Mouse (Mus musculus) hindbrain, embryonic 14.5 days (tissue): ENCODE measurements around the gene Noct. TPM values are rescaled to one million over a fixed set of nuclear protein-coding genes. Genes with fewer than 3 reads are reported as not detected.

Source experiments
- ATAC-seq: fragments of 200-750 bp; cut with Nextera tagmentation; 2 replicates; pipeline ENCODE4 v1.8.0; 2017; ENCODE audit warnings: moderate number of reproducible peaks, mild to moderate bottlenecking, moderate TSS enrichment, moderate library complexity; ENCODE audit not compliant: low FRiP score
- DNase-seq: peaks from one replicate; pipeline ENCODE4 v3.0.0-alpha.2; 2015; ENCODE audit warnings: low spot score
- H3K27ac ChIP-seq: fragments of 300-500 bp; sonication (generic); 2 replicates; pipeline ENCODE4 v1.5.1; 2014; ENCODE audit warnings: mild to moderate bottlenecking, moderate library complexity
- H3K27me3 ChIP-seq: fragments of 300-500 bp; sonication (generic); 2 replicates; pipeline ENCODE4 v1.6.1; 2014; ENCODE audit warnings: mild to moderate bottlenecking, low read length, mixed read lengths; ENCODE audit not compliant: control insufficient read depth, insufficient read depth
- H3K36me3 ChIP-seq: fragments of 300-500 bp; sonication (generic); replicated peaks from 2 replicates; pipeline ENCODE4 v1.6.1; 2014; ENCODE audit not compliant: control insufficient read depth, insufficient read depth
- H3K4me1 ChIP-seq: fragments of 300-500 bp; sonication (generic); replicated peaks from 2 replicates; pipeline ENCODE4 v1.6.1; 2014; ENCODE audit warnings: antibody characterized with exemption, low read length, mixed read lengths; ENCODE audit not compliant: control insufficient read depth, insufficient read depth
- H3K4me2 ChIP-seq: fragments of 300-500 bp; sonication (generic); replicated peaks from 2 replicates; pipeline ENCODE4 v1.6.1; 2014; ENCODE audit warnings: mild to moderate bottlenecking, moderate library complexity
- H3K4me3 ChIP-seq: fragments of 300-500 bp; sonication (generic); replicated peaks from 2 replicates; pipeline ENCODE4 v1.5.1; 2014; ENCODE audit warnings: mild to moderate bottlenecking, low read length
- H3K9ac ChIP-seq: fragments of 300-500 bp; sonication (generic); 2 replicates; pipeline ENCODE4 v1.6.1; 2014
- H3K9me3 ChIP-seq: fragments of 300-500 bp; sonication (generic); 2 replicates; pipeline ENCODE4 v1.6.1; 2016; ENCODE audit warnings: low read length; ENCODE audit not compliant: control insufficient read depth
- WGBS: fragments of 180-500 bp; shearing (Covaris S2); extraction: QIAGEN DNeasy Blood & Tissue Kit; methylation state at CpG from one replicate; pipeline ENCODE4 v1.1.7; 2014; 5-methylcytosine and 5-hydroxymethylcytosine counted together
- polyA plus RNA-seq: library from polyadenylated mRNA; unstranded; fragments of >200 nt; fragmentation: Nextera tagmentation; extraction: Ambion mirVana; gene quantifications from 2 replicates; pipeline ENCODE4 v1.2.1, GENCODE M21; 2014

Gene Noct
- polyA plus RNA-seq, 1 experiment from 2014 or later: 39.4 TPM

DNA sequence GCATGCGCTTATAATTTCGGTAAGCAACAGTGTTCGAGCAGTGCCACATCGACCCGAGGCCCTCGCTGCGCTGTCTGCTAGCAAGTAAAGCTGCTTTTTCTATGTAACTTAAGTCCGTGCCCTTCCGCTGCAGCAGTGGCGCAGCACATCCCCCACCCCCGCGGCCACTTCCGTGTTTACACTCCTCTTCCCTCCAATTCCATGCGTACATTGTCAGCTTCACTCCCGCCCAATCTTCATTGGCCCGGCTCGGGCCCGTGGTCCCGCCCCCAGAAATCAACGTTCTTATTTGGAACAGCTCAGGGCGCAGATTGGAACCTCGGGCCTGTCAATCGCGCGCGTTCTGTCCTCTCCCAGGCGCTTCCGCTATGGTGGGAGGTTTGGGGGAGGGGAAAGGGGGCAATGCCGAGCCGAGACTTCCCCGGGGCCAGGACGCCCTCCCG is 51.7 kb downstream of the Noct start:
- H3K4me2 ChIP-seq: peak overlapping the region; percentile 79
- WGBS: under 1% methylated on average over 33 of the region's 33 CpGs
- peak overlapping the region; percentile 82 for H3K4me3 ChIP-seq
- H3K4me1 ChIP-seq: peaks cover 15% of the 10 kb centered on the region
- peak overlapping the region; percentile 93 for H3K27ac ChIP-seq
- ATAC-seq (peak; percentile 98), DNase-seq (peak; percentile 97)
- H3K27me3 ChIP-seq: no peaks in the 10 kb centered on the region
- peak overlapping the region; percentile 82 for H3K9ac ChIP-seq
- H3K9me3 ChIP-seq: no peaks in the 10 kb centered on the region
- no peaks in the 10 kb centered on the region for H3K36me3 ChIP-seq

DNA sequence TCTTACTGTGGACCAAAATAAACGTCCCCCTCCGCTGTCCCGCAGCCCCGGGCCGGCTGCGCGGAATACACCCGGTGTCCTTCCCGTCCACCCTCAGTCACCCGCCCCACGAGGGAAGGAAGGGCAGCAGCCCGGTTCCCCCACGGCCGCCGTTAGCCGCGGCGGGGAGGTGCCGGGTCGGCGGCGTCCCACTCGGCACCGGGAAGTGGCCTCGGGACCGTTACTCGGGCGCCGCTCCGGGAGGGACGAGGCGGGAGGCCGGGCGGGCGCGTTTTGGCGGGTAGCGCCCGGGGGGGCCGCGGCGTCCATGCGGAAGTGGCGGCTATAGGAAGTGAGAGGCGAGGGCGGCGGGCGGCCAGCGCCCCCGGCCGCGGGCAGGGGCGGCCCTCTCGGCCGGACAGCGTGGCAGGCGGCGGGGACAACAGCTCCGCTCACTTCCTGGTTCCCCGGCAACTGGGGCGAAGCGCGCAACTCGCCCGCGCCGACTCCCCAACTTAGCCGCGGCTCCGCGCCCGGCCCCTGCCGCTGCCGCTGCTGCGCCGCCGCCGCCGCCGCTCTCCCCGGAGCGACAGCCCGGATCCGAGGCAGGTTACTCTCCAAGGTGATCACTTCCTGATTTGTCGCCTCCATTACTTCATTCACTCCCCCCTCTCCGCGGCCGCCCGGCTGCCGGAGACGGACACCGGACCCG is 52.3 kb downstream of the Noct start:
- peaks cover 15% of the 10 kb centered on the region for H3K4me1 ChIP-seq
- peak overlapping the region; percentile 79 for H3K4me2 ChIP-seq
- H3K4me3 ChIP-seq: peak overlapping the region; percentile 82
- peak; percentile 14 for ATAC-seq
- no peaks in the 10 kb centered on the region for H3K27me3 ChIP-seq
- under 1% methylated on average over 82 of the region's 93 CpGs for WGBS
- H3K27ac ChIP-seq: peak overlapping the region; percentile 93
- H3K36me3 ChIP-seq: no peaks in the 10 kb centered on the region
- no peaks in the 10 kb centered on the region for H3K9me3 ChIP-seq
- peak; percentile 39 for DNase-seq
- peak overlapping the region; percentile 82 for H3K9ac ChIP-seq

DNA sequence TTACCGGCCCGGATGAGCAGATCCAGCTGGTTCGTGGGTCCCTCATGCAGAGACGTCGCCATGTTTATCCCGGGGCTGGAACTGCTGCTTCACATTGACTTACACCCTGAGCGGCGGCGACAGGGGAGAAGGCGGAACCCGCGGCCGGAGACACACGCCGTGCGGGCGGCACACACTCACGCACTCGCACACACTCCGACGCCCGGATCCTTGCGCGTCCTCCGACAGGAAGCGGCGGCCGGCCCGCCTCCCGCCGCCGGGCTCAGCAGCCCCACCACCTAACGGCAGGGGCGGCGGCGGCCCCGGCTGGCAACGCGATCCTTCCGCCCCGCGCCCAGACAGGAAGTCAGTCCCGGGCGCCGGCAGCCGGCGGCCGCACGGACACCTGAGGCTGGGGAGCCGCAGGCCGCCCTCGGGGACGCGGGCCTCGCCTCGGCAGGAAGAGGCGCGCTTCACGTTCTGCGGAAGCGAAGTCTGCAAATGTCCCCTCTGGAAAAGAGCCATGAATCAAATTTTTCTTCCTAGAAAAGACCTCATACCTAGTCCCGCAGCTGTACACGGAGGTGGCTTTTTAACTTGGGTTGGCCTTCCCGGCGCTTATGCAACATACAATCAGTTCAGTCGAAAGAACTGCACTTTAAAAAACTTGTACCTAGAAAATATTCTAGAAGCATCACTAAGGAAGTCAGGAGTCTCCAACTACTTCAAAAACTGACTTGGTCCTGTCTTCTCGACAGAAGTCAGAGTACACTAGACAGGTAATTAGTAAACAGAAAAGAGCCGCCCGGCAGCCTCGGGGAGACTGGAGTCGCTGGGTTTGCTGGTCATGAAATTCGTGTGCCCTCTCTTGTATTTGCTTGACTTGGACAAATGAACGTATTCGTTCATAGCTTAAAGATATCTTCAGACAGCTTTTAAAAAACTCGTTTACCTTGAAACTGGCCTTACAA is 53.2 kb downstream of the Noct start:
- no peaks in the 10 kb centered on the region for H3K9me3 ChIP-seq
- peak; percentile 81 for DNase-seq
- peak overlapping the region; percentile 79 for H3K4me2 ChIP-seq
- ATAC-seq: peak; percentile 68
- H3K27ac ChIP-seq: peak overlapping the region; percentile 93
- H3K9ac ChIP-seq: peak overlapping the region; percentile 82
- peaks cover 15% of the 10 kb centered on the region for H3K4me1 ChIP-seq
- peak overlapping the region; percentile 82 for H3K4me3 ChIP-seq
- WGBS: under 1% methylated on average over 71 of the region's 75 CpGs
- H3K36me3 ChIP-seq: no peaks in the 10 kb centered on the region
- H3K27me3 ChIP-seq: no peaks in the 10 kb centered on the region

DNA sequence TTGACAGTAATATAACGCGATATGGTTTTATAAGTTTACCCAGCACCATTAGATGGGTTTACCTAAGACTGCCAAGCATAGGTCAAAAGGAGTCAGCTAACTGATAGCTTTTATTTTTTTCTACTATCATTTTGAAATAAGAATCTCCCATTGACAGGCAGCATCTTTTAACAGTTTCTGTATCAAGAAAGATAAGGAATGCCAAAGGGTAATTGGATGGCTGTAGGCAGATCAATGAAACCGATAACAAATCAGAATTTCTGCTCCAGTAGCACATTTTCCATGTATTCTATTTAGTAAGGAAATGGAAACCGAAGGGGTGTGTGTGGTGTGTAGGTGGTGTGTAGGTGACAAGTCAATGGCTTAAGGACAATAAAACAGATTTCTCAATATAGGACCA is 54.2 kb downstream of the Noct start:
- Histone ChIP-seq H3K4me2 (no peak overlapping the region), H3K4me3 (no peak overlapping the region), H3K27me3 (no peaks in the 10 kb centered on the region), H3K9me3 (no peaks in the 10 kb centered on the region), H3K27ac (no peak overlapping the region), H3K36me3 (no peaks in the 10 kb centered on the region), H3K9ac (no peak overlapping the region), H3K4me1 (peaks cover 15% of the 10 kb centered on the region)
- WGBS: 73% methylated on average over 4 of the region's 4 CpGs
- ATAC-seq (no peak), DNase-seq (no peak)

DNA sequence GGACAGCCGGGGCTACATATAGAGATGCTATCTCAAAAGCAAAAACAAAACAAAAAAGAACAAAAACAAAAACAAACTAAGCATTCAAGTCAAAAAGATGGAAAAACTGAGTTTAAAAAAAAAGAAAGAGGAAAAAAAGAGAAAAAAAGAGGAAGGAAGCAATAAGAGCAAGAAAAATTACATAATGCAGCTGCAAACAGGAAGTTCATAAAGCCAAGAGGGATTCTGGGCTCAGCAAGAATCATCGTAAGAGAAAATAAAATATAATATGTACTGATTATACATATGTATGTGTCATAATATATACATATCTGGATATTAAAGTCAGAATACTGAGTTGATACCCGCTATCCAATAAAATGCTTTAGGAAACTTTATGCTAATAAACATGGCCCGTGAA is 57.5 kb downstream of the Noct start:
- H3K36me3 ChIP-seq: no peaks in the 10 kb centered on the region
- peaks cover 7% of the 10 kb centered on the region; the same call in 1 of the 2 replicates for H3K4me1 ChIP-seq
- WGBS: 95% methylated on average over 4 of the region's 4 CpGs
- no peaks in the 10 kb centered on the region for H3K9me3 ChIP-seq
- ATAC-seq (no peak), DNase-seq (no peak)
- no peak overlapping the region for H3K4me2 ChIP-seq
- H3K27me3 ChIP-seq: no peaks in the 10 kb centered on the region
- no peak overlapping the region for H3K9ac ChIP-seq
- no peak overlapping the region for H3K27ac ChIP-seq
- no peak overlapping the region for H3K4me3 ChIP-seq

DNA sequence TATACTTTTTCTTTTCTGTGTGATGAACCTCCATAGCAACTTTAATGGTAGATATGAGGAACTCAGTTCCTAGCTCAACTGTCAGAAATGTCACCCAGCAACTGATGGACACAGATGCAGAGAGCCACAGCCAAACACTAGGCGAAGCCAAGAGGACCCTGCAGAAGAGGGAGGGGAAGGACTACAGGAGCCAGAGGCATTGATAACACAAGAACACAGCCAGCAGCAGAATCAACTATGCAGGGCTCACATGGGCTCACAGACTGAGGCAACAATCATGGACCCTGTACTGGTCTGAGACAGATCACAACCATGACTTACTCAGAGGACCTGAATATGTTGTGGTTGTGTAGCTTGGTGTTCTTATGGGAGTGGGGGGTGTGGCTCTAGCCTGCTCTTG is 60.1 kb downstream of the Noct start:
- no peak for ATAC-seq
- H3K9me3 ChIP-seq: no peaks in the 10 kb centered on the region
- H3K27me3 ChIP-seq: no peaks in the 10 kb centered on the region
- 83% methylated on average over 1 of the region's 1 CpGs for WGBS
- H3K4me2 ChIP-seq: no peak overlapping the region
- no peaks in the 10 kb centered on the region for H3K4me1 ChIP-seq
- no peaks in the 10 kb centered on the region for H3K36me3 ChIP-seq
- no peak overlapping the region for H3K27ac ChIP-seq
- no peak for DNase-seq
- no peak overlapping the region for H3K4me3 ChIP-seq
- no peak overlapping the region for H3K9ac ChIP-seq

DNA sequence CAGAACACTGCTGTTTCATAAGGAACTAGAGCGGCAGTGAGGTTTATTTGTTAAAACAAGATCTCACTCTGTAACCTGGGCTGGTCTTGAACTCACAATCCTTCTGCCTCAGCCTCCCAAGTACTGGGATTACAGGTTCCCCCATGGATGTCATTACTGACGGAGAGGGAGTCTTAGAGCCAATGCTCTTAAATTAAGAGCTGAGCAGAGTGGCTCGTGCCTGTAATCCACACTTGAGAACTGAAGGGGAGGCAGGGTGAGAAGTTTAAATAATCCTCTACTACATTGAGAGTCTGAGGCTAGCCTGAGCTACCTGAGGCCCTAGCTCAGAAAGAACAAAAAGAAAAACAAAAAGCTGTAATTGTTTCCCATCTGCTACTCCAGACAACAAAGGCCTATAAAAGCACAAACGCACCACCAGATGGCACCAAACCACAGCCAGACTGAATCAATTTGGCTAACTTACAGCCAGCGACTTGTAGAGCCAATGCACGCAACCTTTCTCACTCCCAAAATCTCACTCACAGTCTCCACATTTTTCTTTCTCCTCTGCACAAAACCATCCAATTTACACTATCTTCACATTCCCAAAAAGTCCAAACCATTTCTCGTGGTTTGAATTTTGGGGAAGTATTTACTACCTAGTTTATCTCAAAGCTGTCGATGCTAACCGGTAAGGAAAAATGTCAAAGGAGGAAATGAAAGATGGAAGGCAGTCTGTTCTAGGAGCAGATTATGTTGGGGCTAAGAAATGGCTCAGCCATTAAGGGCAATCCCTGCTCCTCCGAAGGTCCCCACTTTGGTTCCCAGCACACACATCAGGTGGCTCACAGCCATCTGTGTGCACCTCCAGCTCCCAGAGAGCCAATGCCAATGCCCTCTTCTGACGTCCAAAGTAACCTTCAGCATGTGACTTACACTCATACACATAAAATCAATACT is 64.9 kb downstream of the Noct start:
- 53% methylated on average over 11 of the region's 11 CpGs for whole genome bisulfite sequencing
- Histone ChIP-seq H3K27ac (peak overlapping the region; percentile 40), H3K4me3 (no peak overlapping the region), H3K4me1 (no peaks in the 10 kb centered on the region), H3K4me2 (no peak overlapping the region), H3K27me3 (no peaks in the 10 kb centered on the region), H3K36me3 (no peaks in the 10 kb centered on the region; the same call in 1 of the 2 replicates), H3K9ac (no peak overlapping the region), H3K9me3 (no peaks in the 10 kb centered on the region)
- peak; percentile 93 for DNase-seq
- ATAC-seq: peak; percentile 68; the same call in 1 of the 2 replicates

DNA sequence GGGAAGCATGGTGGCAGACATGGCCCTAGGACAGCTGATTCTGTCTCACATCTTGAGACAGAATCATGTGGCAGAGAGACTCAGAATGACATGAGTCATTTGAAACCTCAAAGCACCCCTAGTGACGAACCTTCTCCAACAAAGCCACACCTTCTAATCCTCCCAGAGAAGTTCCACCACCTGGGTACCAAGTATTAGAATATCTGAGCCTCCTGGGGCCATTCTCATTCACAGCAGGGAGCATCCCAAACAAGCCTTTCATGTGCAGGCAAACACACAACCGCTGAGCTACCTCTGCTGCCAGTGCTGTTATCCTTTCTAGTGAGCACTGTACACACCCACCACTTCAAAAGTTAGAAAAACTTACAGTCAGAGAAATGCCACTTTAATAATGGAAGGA is 70.0 kb downstream of the Noct start:
- H3K9ac ChIP-seq: no peak overlapping the region
- H3K4me3 ChIP-seq: no peak overlapping the region
- WGBS: 40% methylated on average over 2 of the region's 2 CpGs
- peaks cover 5% of the 10 kb centered on the region for H3K36me3 ChIP-seq
- DNase-seq (no peak), ATAC-seq (no peak)
- no peak overlapping the region for H3K4me2 ChIP-seq
- no peaks in the 10 kb centered on the region for H3K27me3 ChIP-seq
- no peaks in the 10 kb centered on the region for H3K9me3 ChIP-seq
- no peak overlapping the region for H3K27ac ChIP-seq
- no peaks in the 10 kb centered on the region for H3K4me1 ChIP-seq
